Comparison of ENCODE assay signal across 8 mouse cellular contexts in the genomic region with DNA sequence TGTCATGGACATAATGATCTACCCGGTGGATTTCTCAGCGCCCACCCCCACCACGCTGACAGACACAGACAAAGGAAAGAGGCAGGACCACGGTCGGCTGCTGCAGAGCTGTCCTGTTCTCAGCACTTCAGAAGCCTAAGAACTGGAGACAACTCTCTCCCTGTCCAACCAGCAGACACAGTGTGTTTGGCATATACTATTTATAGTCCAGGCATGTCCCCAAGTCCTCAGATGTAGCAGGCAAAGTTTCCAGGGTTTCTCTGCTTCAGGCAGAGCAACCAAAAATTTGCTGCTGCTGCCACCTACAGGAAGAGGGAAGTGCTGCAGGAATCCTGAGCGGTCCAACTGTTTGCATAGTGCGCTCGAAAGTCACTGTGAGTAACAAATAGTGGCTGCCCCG. TPM values are rescaled to one million over a fixed set of nuclear protein-coding genes. Genes with fewer than 3 reads are reported as not detected.
DNase-seq lines count a peak whose midpoint lies in the region; ATAC-seq and TF ChIP-seq lines count a peak whose summit lies in the region.

No protein-coding gene starts in this region.

- peak; percentile 72 for ATAC-seq in limb, embryonic 14.5 days (ENCODE audit: low FRiP score, low read depth)
- ATAC-seq in neural tube, embryonic 12.5 days (ENCODE audit: low FRiP score, low read depth): peak; percentile 37; the same call in 1 of the 2 replicates

- peaks cover 36% of the 10 kb centered on the region for H3K27me3 ChIP-seq in C2C12 (ENCODE audit: control insufficient read depth, insufficient read depth, insufficient read length)
- no peaks in the 10 kb centered on the region for H3K27me3 ChIP-seq in kidney, adult 2 months (replicated peaks; ENCODE audit: control insufficient read depth, insufficient read depth, low read length)
- no peaks in the 10 kb centered on the region for H3K27me3 ChIP-seq in limb, embryonic 14.5 days (ENCODE audit: control insufficient read depth, insufficient read depth, low read length)
- H3K27me3 ChIP-seq in neural tube, embryonic 12.5 days (replicated peaks): 0 out of 2 replicates have a peak, but pooled peaks cover 4% of the 10 kb centered on the region

- H3K9ac ChIP-seq in limb, embryonic 14.5 days (ENCODE audit: low read depth, low read length, severe bottlenecking): no peak overlapping the region
- no peak overlapping the region for H3K9ac ChIP-seq in neural tube, embryonic 12.5 days

- no peak overlapping the region for H3K27ac ChIP-seq in kidney, adult 2 months (ENCODE audit: insufficient read depth, low read depth, low read length)
- H3K27ac ChIP-seq in limb, embryonic 14.5 days (replicated peaks; ENCODE audit: low read depth, low read length): no peak overlapping the region
- no peak overlapping the region for H3K27ac ChIP-seq in neural tube, embryonic 12.5 days

- H3K4me1 ChIP-seq in kidney, adult 2 months (ENCODE audit: control insufficient read depth, insufficient read depth, low read length): no peaks in the 10 kb centered on the region
- H3K4me1 ChIP-seq in limb, embryonic 14.5 days (ENCODE audit: control insufficient read depth, insufficient read depth, low read length): no peaks in the 10 kb centered on the region
- H3K4me1 ChIP-seq in neural tube, embryonic 12.5 days: no peaks in the 10 kb centered on the region

- 39% methylated on average over 9 of the region's 9 CpGs for WGBS in kidney, adult 2 months
- WGBS in limb, embryonic 14.5 days: 43% methylated on average over 9 of the region's 9 CpGs
- WGBS in neural tube, embryonic 12.5 days: 42% methylated on average over 9 of the region's 9 CpGs

- H3K9me3 ChIP-seq in limb, embryonic 14.5 days (ENCODE audit: control insufficient read depth, low read length): no peaks in the 10 kb centered on the region
- no peaks in the 10 kb centered on the region for H3K9me3 ChIP-seq in neural tube, embryonic 12.5 days

- H3K36me3 ChIP-seq in C2C12 (ENCODE audit: control insufficient read depth, insufficient read depth): no peaks in the 10 kb centered on the region
- H3K36me3 ChIP-seq in kidney, adult 2 months (ENCODE audit: control insufficient read depth, insufficient read depth, low read length): no peaks in the 10 kb centered on the region
- no peaks in the 10 kb centered on the region for H3K36me3 ChIP-seq in limb, embryonic 14.5 days (ENCODE audit: control insufficient read depth, insufficient read depth, low read length)
- H3K36me3 ChIP-seq in neural tube, embryonic 12.5 days: no peaks in the 10 kb centered on the region

- DNase-seq in adrenal gland, adult 18-20 months (ENCODE audit: low spot score in 2 of 2): peak; percentile 67 to 70
- peak; percentile 91 for DNase-seq in embryo, embryonic 10.5 days (ENCODE audit: low spot score)
- peak; percentile 53 for DNase-seq in gastrocnemius, postnatal 25 days
- peak; percentile 64 for DNase-seq in kidney, adult 2 months
- peak; percentile 82 for DNase-seq in limb, embryonic 14.5 days (ENCODE audit: low spot score)
- DNase-seq in urinary bladder, postnatal 25 days (ENCODE audit: low spot score): peak; percentile 72

- no peaks in the 10 kb centered on the region for H3K79me3 ChIP-seq in C2C12 (ENCODE audit: low read depth)

- TF ChIP-seq CTCF in C2C12 (IDR thresholded peaks at IDR 0.05; ENCODE audit: control insufficient read depth, insufficient read depth, insufficient read length): peak; percentile 64
- peak; percentile 92 for TF ChIP-seq CTCF in kidney, adult 2 months (conservative IDR thresholded peaks at IDR 0.05; ENCODE audit: insufficient read depth, insufficient read length, low read depth, low read length)

- no peak for TF ChIP-seq POLR2A in kidney, adult 2 months (IDR thresholded peaks at IDR 0.05; ENCODE audit: low read depth, low read length)
- TF ChIP-seq POLR2A in limb, embryonic 14.5 days (IDR thresholded peaks at IDR 0.05; ENCODE audit: borderline replicate concordance, extremely low read depth, insufficient read depth, insufficient read length): no peak

- H3K4me3 ChIP-seq in C2C12 (ENCODE audit: insufficient read depth, poor library complexity, severe bottlenecking): no peak overlapping the region
- no peak overlapping the region for H3K4me3 ChIP-seq in kidney, adult 2 months (ENCODE audit: insufficient read depth, low read depth, low read length)
- no peak overlapping the region for H3K4me3 ChIP-seq in limb, embryonic 14.5 days (replicated peaks; ENCODE audit: low read length)
- H3K4me3 ChIP-seq in neural tube, embryonic 12.5 days: no peak overlapping the region

- H3K79me2 ChIP-seq in C2C12 (ENCODE audit: control insufficient read depth, insufficient read depth): no peaks in the 10 kb centered on the region

- no peak overlapping the region for H3K4me2 ChIP-seq in limb, embryonic 14.5 days (replicated peaks; ENCODE audit: low read depth, low read length, severe bottlenecking)
- H3K4me2 ChIP-seq in neural tube, embryonic 12.5 days (replicated peaks): no peak overlapping the region

- H3ac ChIP-seq in C2C12 (ENCODE audit: control insufficient read depth, insufficient read length, low read depth): no peak overlapping the region

TF ChIP-seq in C2C12, 6 proteins besides CTCF, POLR2A, EP300 and RAD21:
- no peak for TF ChIP-seq FOSL1 (IDR thresholded peaks at IDR 0.05; ENCODE audit: insufficient read depth, low read length, poor library complexity, severe bottlenecking)
- TF ChIP-seq MYOG (IDR thresholded peaks at IDR 0.05; ENCODE audit: control insufficient read depth, extremely low read depth, insufficient read length): no peak
- no peak for TF ChIP-seq CEBPB (IDR thresholded peaks at IDR 0.05; ENCODE audit: low read depth)
- TF ChIP-seq MYOD1 (IDR thresholded peaks at IDR 0.05; ENCODE audit: control insufficient read depth, insufficient read length, low read depth): no peak
- TF ChIP-seq USF1 (IDR thresholded peaks at IDR 0.05; ENCODE audit: low read depth): no peak
- TF ChIP-seq MAX (IDR thresholded peaks at IDR 0.05): no peak

RNA-seq across cellular contexts. Expression of gene Efcab6, which starts 11.3 kb away (rescaled TPM):
- not detected for polyA plus RNA-seq in C2C12 (2012; fragmentation: generic; extraction: Trizol)
- not detected for total RNA-seq in adrenal gland, adult 18-20 months (2021)
- 1 to 10 TPM; 3.3 to 5.1 TPM for total RNA-seq in gastrocnemius, postnatal 25 days (2021)
- 0.10 and 0.34 TPM in 2 replicates for polyA plus RNA-seq in kidney, adult 2 months (2012; rRNA removed)
- polyA plus RNA-seq in limb, embryonic 14.5 days (2012; rRNA removed): 0.10 and 0.25 TPM in 2 replicates
- polyA plus RNA-seq in limb, embryonic 14.5 days (2014; fragmentation: Nextera tagmentation; extraction: Ambion mirVana): 0.18 and 0.52 TPM in 2 replicates
- polyA plus RNA-seq in neural tube, embryonic 12.5 days (2016; fragmentation: Nextera tagmentation; extraction: Ambion mirVana): 0.41 and 0.46 TPM in 2 replicates

RNA-seq across cellular contexts. Expression of gene Sult4a1, which starts 51.7 kb away (rescaled TPM):
- polyA plus RNA-seq in C2C12 (2012; fragmentation: generic; extraction: Trizol): not detected
- 1 to 10 TPM; 4.4 to 4.9 TPM for total RNA-seq in adrenal gland, adult 18-20 months (2021)
- not detected for total RNA-seq in gastrocnemius, postnatal 25 days (2021)
- 0.69 and 1.5 TPM in 2 replicates for polyA plus RNA-seq in kidney, adult 2 months (2012; rRNA removed)
- polyA plus RNA-seq in limb, embryonic 14.5 days (2012; rRNA removed): 3.1 and 3.6 TPM in 2 replicates
- 0.81 and 1.2 TPM in 2 replicates for polyA plus RNA-seq in limb, embryonic 14.5 days (2014; fragmentation: Nextera tagmentation; extraction: Ambion mirVana)
- 42.9 and 46.7 TPM in 2 replicates for polyA plus RNA-seq in neural tube, embryonic 12.5 days (2016; fragmentation: Nextera tagmentation; extraction: Ambion mirVana)
